Mouse (Mus musculus): ENCODE data around the gene Csnk1e. TPM values are rescaled to one million over a fixed set of nuclear protein-coding genes. Genes with fewer than 3 reads are reported as not detected.

Gene Csnk1e
- polyA plus RNA-seq, 1 experiment from 2014 or later = 64.3 TPM

DNA sequence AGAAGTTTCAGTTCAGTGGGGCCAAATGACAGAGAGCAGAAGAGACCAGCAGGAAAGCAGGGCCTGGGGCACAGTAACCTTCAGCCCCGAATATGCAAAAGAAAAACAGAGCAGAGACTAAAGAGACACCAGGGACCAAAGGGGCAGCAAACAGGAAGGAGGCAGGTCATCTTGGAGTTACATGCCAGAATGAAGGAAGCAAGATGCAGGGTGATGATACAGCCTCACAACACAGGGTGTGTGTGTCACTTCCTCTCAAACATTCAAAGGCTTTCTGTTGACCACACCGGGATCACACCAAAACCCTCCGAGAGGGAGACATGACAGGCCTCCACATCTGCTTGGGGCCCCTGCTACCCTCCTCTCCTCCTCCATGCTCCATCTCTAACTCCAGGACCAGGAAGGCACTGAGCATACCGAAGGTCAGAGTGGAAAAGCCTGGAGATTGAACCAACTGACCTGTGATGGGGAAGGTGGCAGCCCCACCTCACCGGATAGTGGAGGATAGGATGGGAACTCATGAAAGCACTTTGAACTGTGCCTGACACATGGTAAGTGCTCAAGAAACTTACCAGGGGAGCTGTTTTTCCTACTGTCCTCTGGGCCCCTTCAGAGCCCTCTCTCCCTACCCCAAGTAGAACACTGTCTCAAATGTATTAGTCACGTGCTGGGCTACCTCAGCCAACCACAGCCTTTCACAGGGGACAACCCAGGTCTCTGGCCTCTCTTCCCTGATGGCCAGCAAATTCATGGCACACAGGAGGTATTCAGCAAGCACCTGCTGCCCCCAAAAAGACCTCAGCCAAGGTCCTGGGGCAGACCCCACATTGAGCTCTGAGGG lies 55.0 kb downstream of the Csnk1e start:
- no peaks in the 10 kb centered on the region for H3K27me3 ChIP-seq (ENCODE audit: control insufficient read depth, insufficient read depth, low read length)
- no peaks in the 10 kb centered on the region for H3K9me3 ChIP-seq (ENCODE audit: control insufficient read depth, low read depth, low read length)
- H3K27ac ChIP-seq (ENCODE audit: low read length) = no peak overlapping the region; the same call in 1 of the 2 replicates
- peaks cover 5% of the 10 kb centered on the region; the same call in 1 of the 2 replicates for H3K36me3 ChIP-seq (ENCODE audit: control insufficient read depth, insufficient read depth, low read length)
- H3K4me3 ChIP-seq (ENCODE audit: low read depth, low read length) = no peak overlapping the region
- no peak for ATAC-seq (ENCODE audit: insufficient number of reproducible peaks, insufficient read depth, low FRiP score, low read depth)
- no peak overlapping the region for H3K9ac ChIP-seq (replicated peaks; ENCODE audit: low read depth, low read length)
- H3K4me1 ChIP-seq (ENCODE audit: control insufficient read depth, insufficient read depth, low read length) = peaks cover 38% of the 10 kb centered on the region
- WGBS = 60% methylated on average over 6 of the region's 6 CpGs
- H3K4me2 ChIP-seq (replicated peaks; ENCODE audit: low read depth, low read length) = peak overlapping the region; percentile 89; the same call in 1 of the 2 replicates

DNA sequence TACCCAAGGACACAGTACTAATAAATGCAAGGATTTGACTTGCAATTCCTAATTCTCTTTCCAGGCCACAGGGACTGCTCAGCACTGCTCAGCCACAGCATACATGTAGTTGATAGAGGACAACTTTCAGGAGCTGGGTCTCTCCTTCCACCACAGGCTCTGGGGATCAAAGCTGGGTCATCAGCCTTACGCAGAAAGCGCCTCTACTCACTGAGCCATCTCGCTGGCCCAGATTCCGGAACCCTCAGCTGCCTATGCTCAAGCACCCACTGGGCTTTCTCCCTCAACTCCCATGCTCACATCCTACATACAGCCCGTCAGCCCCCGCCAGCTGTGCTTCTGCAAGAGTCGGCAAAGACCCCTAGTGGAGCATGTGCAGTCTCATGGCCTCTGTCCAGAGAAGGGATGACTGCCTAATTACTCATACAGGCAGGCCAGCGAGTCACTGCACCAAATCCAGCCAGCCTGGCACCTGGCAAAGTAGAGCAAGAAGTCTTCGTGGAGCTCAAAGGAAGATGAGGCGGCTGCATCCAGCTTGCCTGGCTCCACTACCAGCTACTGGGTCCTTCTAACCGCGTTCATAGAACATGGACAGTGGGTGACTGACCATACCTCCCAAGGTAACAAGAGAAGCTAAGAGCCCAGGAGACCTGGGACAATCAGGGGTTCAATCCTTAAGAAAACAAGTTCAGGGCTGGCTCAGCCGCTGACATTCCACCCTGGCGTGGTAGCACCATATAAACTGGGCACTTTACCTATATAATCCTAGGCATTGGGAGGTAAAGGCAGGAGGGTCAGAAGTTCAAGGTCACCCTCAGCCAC lies 55.9 kb downstream of the Csnk1e start:
- H3K4me3 ChIP-seq (ENCODE audit: low read depth, low read length) = no peak overlapping the region
- no peaks in the 10 kb centered on the region for H3K27me3 ChIP-seq (ENCODE audit: control insufficient read depth, insufficient read depth, low read length)
- H3K36me3 ChIP-seq (ENCODE audit: control insufficient read depth, insufficient read depth, low read length) = peaks cover 5% of the 10 kb centered on the region; the same call in 1 of the 2 replicates
- no peak overlapping the region for H3K4me2 ChIP-seq (replicated peaks; ENCODE audit: low read depth, low read length)
- ATAC-seq (ENCODE audit: insufficient number of reproducible peaks, insufficient read depth, low FRiP score, low read depth) = no peak
- no peak overlapping the region for H3K9ac ChIP-seq (replicated peaks; ENCODE audit: low read depth, low read length)
- no peak overlapping the region for H3K27ac ChIP-seq (ENCODE audit: low read length)
- 66% methylated on average over 14 of the region's 14 CpGs for WGBS
- no peaks in the 10 kb centered on the region for H3K9me3 ChIP-seq (ENCODE audit: control insufficient read depth, low read depth, low read length)
- peaks cover 46% of the 10 kb centered on the region for H3K4me1 ChIP-seq (ENCODE audit: control insufficient read depth, insufficient read depth, low read length)

DNA sequence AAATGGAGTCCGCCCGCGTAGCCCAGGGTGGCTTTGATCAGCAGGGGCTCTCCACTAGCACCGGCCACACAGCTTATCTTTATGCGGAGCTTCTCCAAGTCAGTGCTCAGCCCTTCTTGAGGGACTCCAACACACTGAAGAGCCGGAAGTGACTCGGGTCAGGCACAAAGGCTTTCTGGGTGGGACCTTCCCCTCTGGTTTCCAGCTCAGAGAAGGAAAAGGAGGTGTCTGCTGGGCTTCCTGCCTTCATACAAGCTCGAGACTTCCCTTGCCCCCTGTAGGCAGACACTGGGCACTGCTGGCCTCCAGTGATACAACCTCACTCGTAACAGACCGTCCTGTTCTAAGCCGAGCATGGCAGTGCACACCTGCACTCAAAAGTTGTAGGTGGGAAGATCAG lies 58.6 kb downstream of the Csnk1e start:
- Histone ChIP-seq H3K9me3 (ENCODE audit: control insufficient read depth, low read depth, low read length) (no peaks in the 10 kb centered on the region), H3K4me1 (ENCODE audit: control insufficient read depth, insufficient read depth, low read length) (peaks cover 58% of the 10 kb centered on the region), H3K4me3 (ENCODE audit: low read depth, low read length) (no peak overlapping the region), H3K36me3 (ENCODE audit: control insufficient read depth, insufficient read depth, low read length) (peaks cover 5% of the 10 kb centered on the region; the same call in 1 of the 2 replicates), H3K27ac (ENCODE audit: low read length) (no peak overlapping the region), H3K9ac (replicated peaks; ENCODE audit: low read depth, low read length) (no peak overlapping the region), H3K4me2 (replicated peaks; ENCODE audit: low read depth, low read length) (no peak overlapping the region), H3K27me3 (ENCODE audit: control insufficient read depth, insufficient read depth, low read length) (no peaks in the 10 kb centered on the region)
- WGBS = 85% methylated on average over 11 of the region's 11 CpGs
- no peak for ATAC-seq (ENCODE audit: insufficient number of reproducible peaks, insufficient read depth, low FRiP score, low read depth)

DNA sequence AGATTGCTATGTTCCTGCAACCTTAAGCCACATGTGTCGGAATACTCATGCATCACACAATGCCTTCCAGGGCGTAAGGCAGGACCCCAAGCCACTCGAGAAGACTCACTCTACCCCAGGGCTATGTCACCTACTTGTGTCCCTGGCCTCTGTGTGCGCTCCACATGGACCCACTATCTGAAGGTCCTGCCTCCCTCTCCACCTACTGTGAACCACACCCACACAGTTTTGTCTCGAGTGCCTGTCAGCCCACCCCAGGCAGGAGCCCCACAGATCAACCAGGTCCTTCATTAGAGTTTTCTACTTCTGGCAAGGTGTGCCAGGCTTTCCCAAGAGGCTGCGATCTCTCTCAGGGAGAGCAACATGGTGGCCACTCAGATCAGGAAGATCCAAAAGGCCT lies 60.1 kb downstream of the Csnk1e start:
- no peaks in the 10 kb centered on the region for H3K9me3 ChIP-seq (ENCODE audit: control insufficient read depth, low read depth, low read length)
- 65% methylated on average over 6 of the region's 6 CpGs for WGBS
- H3K27ac ChIP-seq (ENCODE audit: low read length) = no peak overlapping the region
- no peak overlapping the region for H3K4me2 ChIP-seq (replicated peaks; ENCODE audit: low read depth, low read length)
- H3K4me3 ChIP-seq (ENCODE audit: low read depth, low read length) = no peak overlapping the region
- H3K4me1 ChIP-seq (ENCODE audit: control insufficient read depth, insufficient read depth, low read length) = peaks cover 56% of the 10 kb centered on the region
- no peak overlapping the region for H3K9ac ChIP-seq (replicated peaks; ENCODE audit: low read depth, low read length)
- peaks cover 5% of the 10 kb centered on the region; the same call in 1 of the 2 replicates for H3K36me3 ChIP-seq (ENCODE audit: control insufficient read depth, insufficient read depth, low read length)
- ATAC-seq (ENCODE audit: insufficient number of reproducible peaks, insufficient read depth, low FRiP score, low read depth) = no peak
- H3K27me3 ChIP-seq (ENCODE audit: control insufficient read depth, insufficient read depth, low read length) = no peaks in the 10 kb centered on the region

DNA sequence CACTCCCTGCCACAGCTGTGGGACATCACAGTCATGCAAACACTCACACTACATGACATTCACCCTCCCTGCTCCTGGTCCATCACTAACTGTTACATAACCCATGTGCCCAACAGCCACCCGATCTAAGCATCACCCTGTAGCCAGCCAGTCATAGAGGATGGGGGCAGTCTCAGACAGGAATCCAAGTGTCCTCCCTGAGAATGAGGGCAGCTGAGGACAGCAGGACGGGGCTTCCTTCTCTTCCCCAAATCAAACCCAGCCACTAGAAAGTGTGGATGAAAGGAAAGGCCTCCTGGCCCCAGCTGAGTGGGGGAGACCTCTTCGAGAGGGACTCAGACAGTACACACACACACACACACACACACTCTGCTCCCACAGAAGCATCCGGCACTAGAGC lies 60.5 kb downstream of the Csnk1e start:
- no peaks in the 10 kb centered on the region for H3K9me3 ChIP-seq (ENCODE audit: control insufficient read depth, low read depth, low read length)
- H3K27me3 ChIP-seq (ENCODE audit: control insufficient read depth, insufficient read depth, low read length) = no peaks in the 10 kb centered on the region
- H3K4me3 ChIP-seq (ENCODE audit: low read depth, low read length) = no peak overlapping the region
- ATAC-seq (ENCODE audit: insufficient number of reproducible peaks, insufficient read depth, low FRiP score, low read depth) = no peak
- H3K9ac ChIP-seq (replicated peaks; ENCODE audit: low read depth, low read length) = no peak overlapping the region
- peaks cover 5% of the 10 kb centered on the region; the same call in 1 of the 2 replicates for H3K36me3 ChIP-seq (ENCODE audit: control insufficient read depth, insufficient read depth, low read length)
- H3K4me1 ChIP-seq (ENCODE audit: control insufficient read depth, insufficient read depth, low read length) = peaks cover 53% of the 10 kb centered on the region
- WGBS = 46% methylated on average over 4 of the region's 4 CpGs
- no peak overlapping the region for H3K4me2 ChIP-seq (replicated peaks; ENCODE audit: low read depth, low read length)
- no peak overlapping the region for H3K27ac ChIP-seq (ENCODE audit: low read length)

DNA sequence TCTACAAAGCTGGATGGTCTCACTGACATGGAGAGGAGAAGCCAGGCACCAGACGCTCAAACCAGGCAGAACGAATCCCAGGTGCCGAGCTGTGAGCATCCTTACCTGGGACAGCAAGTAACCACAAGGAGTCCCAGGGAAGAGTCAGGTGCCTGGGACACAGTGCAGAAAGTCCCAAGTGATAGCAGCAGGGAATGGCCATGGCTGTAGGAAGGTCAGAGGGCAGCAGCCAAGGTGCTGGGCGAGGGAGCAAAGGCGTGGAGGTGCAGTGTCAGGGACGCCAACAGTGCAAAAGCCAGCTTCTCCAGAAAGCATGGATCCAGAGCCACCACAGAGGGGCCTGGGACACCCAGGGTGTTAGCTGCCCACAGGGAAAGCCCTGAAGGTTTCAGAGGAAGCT lies 62.3 kb downstream of the Csnk1e start:
- 74% methylated on average over 6 of the region's 6 CpGs for WGBS
- no peak overlapping the region for H3K27ac ChIP-seq (ENCODE audit: low read length)
- no peaks in the 10 kb centered on the region for H3K9me3 ChIP-seq (ENCODE audit: control insufficient read depth, low read depth, low read length)
- no peak overlapping the region for H3K9ac ChIP-seq (replicated peaks; ENCODE audit: low read depth, low read length)
- H3K4me2 ChIP-seq (replicated peaks; ENCODE audit: low read depth, low read length) = no peak overlapping the region
- no peaks in the 10 kb centered on the region for H3K27me3 ChIP-seq (ENCODE audit: control insufficient read depth, insufficient read depth, low read length)
- peaks cover 5% of the 10 kb centered on the region; the same call in 1 of the 2 replicates for H3K36me3 ChIP-seq (ENCODE audit: control insufficient read depth, insufficient read depth, low read length)
- H3K4me3 ChIP-seq (ENCODE audit: low read depth, low read length) = no peak overlapping the region
- peaks cover 61% of the 10 kb centered on the region for H3K4me1 ChIP-seq (ENCODE audit: control insufficient read depth, insufficient read depth, low read length)
- no peak for ATAC-seq (ENCODE audit: insufficient number of reproducible peaks, insufficient read depth, low FRiP score, low read depth)

DNA sequence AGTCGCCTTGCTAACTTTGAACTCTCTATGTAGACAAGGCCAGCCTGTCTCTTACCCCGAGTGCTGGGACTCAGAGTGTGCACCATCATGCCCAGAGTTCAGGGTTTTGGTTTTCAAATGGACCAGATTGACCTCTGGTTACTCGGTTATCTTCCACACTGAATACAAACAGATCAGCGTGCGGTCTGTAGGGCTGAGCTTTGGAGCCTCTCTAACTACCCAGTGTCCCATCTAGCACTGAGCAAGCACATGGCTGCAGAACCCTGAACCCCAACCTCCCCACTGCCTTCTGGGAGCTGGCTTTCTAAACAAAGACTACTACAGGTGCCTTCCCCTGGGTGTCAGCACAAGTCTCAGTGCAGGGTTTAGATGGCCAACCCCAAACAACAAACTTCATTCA lies 62.8 kb downstream of the Csnk1e start:
- no peak overlapping the region for H3K4me3 ChIP-seq (ENCODE audit: low read depth, low read length)
- no peak overlapping the region for H3K27ac ChIP-seq (ENCODE audit: low read length)
- H3K4me2 ChIP-seq (replicated peaks; ENCODE audit: low read depth, low read length) = no peak overlapping the region
- 70% methylated on average over 5 of the region's 5 CpGs for WGBS
- no peak for ATAC-seq (ENCODE audit: insufficient number of reproducible peaks, insufficient read depth, low FRiP score, low read depth)
- H3K9ac ChIP-seq (replicated peaks; ENCODE audit: low read depth, low read length) = no peak overlapping the region
- H3K4me1 ChIP-seq (ENCODE audit: control insufficient read depth, insufficient read depth, low read length) = peaks cover 64% of the 10 kb centered on the region
- no peaks in the 10 kb centered on the region for H3K27me3 ChIP-seq (ENCODE audit: control insufficient read depth, insufficient read depth, low read length)
- H3K9me3 ChIP-seq (ENCODE audit: control insufficient read depth, low read depth, low read length) = no peaks in the 10 kb centered on the region
- peaks cover 5% of the 10 kb centered on the region; the same call in 1 of the 2 replicates for H3K36me3 ChIP-seq (ENCODE audit: control insufficient read depth, insufficient read depth, low read length)

DNA sequence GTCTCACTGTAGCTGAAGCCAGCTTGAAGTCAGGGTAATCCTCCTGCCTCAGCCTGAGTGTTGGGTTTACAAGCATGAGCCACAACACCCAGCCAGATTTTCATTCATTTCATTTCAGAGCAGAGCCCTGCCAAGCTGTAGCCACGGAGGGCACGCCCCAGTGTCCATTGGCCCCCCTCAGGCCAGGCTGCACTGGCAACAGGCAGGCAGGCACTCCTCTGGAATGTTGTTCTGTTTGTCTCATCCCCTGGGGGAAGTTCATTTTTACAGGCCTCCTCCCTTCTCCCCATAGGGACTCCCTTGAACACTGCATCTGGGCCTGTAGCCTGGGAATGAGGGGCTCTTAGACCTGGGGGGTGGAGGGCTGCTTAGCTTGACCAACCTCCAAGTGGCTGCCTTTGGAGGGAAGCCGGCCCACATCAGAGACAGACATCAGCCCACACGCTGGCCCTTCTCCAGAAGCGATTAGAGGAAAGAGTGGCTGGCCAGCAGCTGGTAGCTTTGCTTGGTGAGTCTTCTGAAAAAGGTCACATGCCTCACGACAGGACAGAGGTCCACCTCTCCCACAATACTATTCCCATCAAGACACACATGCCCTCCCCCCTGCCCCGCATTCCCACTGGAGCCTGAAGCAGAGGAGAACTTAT lies 63.8 kb downstream of the Csnk1e start:
- Histone ChIP-seq H3K4me2 (replicated peaks; ENCODE audit: low read depth, low read length) (no peak overlapping the region), H3K27ac (ENCODE audit: low read length) (peak overlapping the region; percentile 58; the same call in 1 of the 2 replicates), H3K36me3 (ENCODE audit: control insufficient read depth, insufficient read depth, low read length) (peaks cover 5% of the 10 kb centered on the region; the same call in 1 of the 2 replicates), H3K27me3 (ENCODE audit: control insufficient read depth, insufficient read depth, low read length) (no peaks in the 10 kb centered on the region), H3K9ac (replicated peaks; ENCODE audit: low read depth, low read length) (no peak overlapping the region), H3K4me3 (ENCODE audit: low read depth, low read length) (no peak overlapping the region), H3K4me1 (ENCODE audit: control insufficient read depth, insufficient read depth, low read length) (peaks cover 64% of the 10 kb centered on the region), H3K9me3 (ENCODE audit: control insufficient read depth, low read depth, low read length) (no peaks in the 10 kb centered on the region)
- peak; percentile 36; the same call in 1 of the 2 replicates for ATAC-seq (ENCODE audit: insufficient number of reproducible peaks, insufficient read depth, low FRiP score, low read depth)
- 34% methylated on average over 7 of the region's 7 CpGs for WGBS

Data from stomach, embryonic 14.5 days (tissue).